Mouse (Mus musculus) lung, embryonic 14.5 days (tissue): ENCODE measurements around the gene Prr14. TPM values are rescaled to one million over a fixed set of nuclear protein-coding genes. Genes with fewer than 3 reads are reported as not detected.
"Not testable (repeated sequence)": the region's sequence is repeated elsewhere in the genome, so short reads cannot be mapped to it uniquely, and the experiment has no call there.

Experiments
- ATAC-seq: fragments of 200-750 bp; cut with Nextera tagmentation; 2 replicates; pipeline ENCODE4 v1.8.0; 2017; ENCODE audit warnings: mild to moderate bottlenecking, moderate TSS enrichment, moderate library complexity; ENCODE audit not compliant: insufficient read depth
- DNase-seq: peaks from one replicate; pipeline ENCODE4 v3.0.0-alpha.2; 2015
- H3K27ac ChIP-seq: fragments of 300-500 bp; sonication (generic); 2 replicates; pipeline ENCODE4 v1.5.1; 2014; ENCODE audit warnings: low read depth, mild to moderate bottlenecking, moderate library complexity
- H3K27me3 ChIP-seq: fragments of 300-500 bp; sonication (generic); 2 replicates; pipeline ENCODE4 v1.6.1; 2014; ENCODE audit warnings: low read length, control low read depth; ENCODE audit not compliant: insufficient read depth
- H3K36me3 ChIP-seq: fragments of 300-500 bp; sonication (generic); 2 replicates; pipeline ENCODE4 v1.6.1; 2014; ENCODE audit warnings: control low read depth; ENCODE audit not compliant: insufficient read depth
- H3K4me1 ChIP-seq: fragments of 300-500 bp; sonication (generic); 2 replicates; pipeline ENCODE4 v1.6.1; 2014; ENCODE audit warnings: antibody characterized with exemption, control low read depth; ENCODE audit not compliant: insufficient read depth
- H3K4me2 ChIP-seq: fragments of 300-500 bp; sonication (generic); 2 replicates; pipeline ENCODE4 v1.6.1; 2014; ENCODE audit warnings: mild to moderate bottlenecking
- H3K4me3 ChIP-seq: fragments of 300-500 bp; sonication (generic); 2 replicates; pipeline ENCODE4 v1.5.1; 2014; ENCODE audit warnings: low read depth, low read length
- H3K9ac ChIP-seq: fragments of 300-500 bp; sonication (generic); 2 replicates; pipeline ENCODE4 v1.6.1; 2014
- H3K9me3 ChIP-seq: fragments of 300-500 bp; sonication (generic); 2 replicates; pipeline ENCODE4 v1.6.1; 2016; ENCODE audit warnings: low read depth, low read length, control low read depth
- CTCF ChIP-seq: IDR thresholded peaks from 2 replicates; pipeline ENCODE4 v1.5.1; 2016; ENCODE audit warnings: antibody characterized with exemption, low read depth
- WGBS: fragments of 180-500 bp; shearing (Covaris S2); extraction: QIAGEN DNeasy Blood & Tissue Kit; methylation state at CpG from one replicate; pipeline ENCODE4 v1.1.7; 2014; 5-methylcytosine and 5-hydroxymethylcytosine counted together
- polyA plus RNA-seq: library from polyadenylated mRNA; unstranded; fragments of >200 nt; fragmentation: Nextera tagmentation; extraction: Ambion mirVana; gene quantifications from 2 replicates; pipeline ENCODE4 v1.2.1, GENCODE M21; 2014

Prr14 gene
- polyA plus RNA-seq, 1 experiment from 2014 or later: 44.3 TPM

DNA sequence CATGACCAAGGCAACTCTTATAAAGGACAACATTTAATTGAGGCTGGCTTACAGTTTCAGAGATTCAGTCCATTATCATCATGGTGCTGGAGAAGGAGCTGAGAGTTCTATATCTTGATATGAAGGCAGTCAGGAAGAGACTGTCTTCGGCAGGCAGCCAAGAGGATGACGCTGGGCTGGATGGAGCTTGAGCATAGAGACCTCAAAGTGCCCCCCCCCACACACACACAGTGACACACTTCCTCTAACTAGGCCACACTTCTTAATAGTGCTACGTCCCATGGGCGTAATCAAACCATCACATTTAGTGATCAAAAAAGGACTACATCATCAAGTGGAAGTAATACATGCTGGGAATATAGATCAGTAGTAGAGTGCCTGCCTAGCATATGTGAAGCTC lies 24.2 kb upstream of the Prr14 start:
- no peak for ATAC-seq
- WGBS: 83% methylated on average over 4 of the region's 4 CpGs
- H3K36me3 ChIP-seq: no peaks in the 10 kb centered on the region

DNA sequence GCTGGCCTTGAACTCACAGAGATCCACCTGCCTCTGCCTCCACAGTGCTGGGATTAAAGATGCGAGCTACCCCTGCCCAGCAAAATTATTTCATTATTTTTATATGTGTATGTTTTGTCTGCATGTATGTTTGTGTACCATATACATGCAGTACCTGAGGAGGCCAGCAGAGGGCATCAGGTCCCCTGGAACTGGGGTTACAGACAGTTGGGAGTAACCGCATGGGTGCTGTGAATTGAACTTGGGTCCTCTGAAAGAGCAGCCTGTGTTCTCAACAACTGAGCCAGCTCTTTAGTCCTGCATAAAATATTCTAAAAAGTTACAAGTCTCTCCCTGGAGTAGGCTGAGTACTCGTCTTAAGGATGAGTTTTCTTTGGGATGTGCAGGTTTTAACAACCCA lies 21.7 kb upstream of the Prr14 start:
- H3K27me3 ChIP-seq: no peaks in the 10 kb centered on the region
- WGBS: 90% methylated on average over 3 of the region's 3 CpGs
- H3K4me3 ChIP-seq: no peak overlapping the region
- TF ChIP-seq CTCF: peak; percentile 51
- H3K4me1 ChIP-seq: no peaks in the 10 kb centered on the region
- H3K9ac ChIP-seq: no peak overlapping the region
- H3K9me3 ChIP-seq: peaks cover 6% of the 10 kb centered on the region; the same call in 1 of the 2 replicates
- peak; percentile 23 for DNase-seq
- no peak overlapping the region for H3K4me2 ChIP-seq
- peaks cover 8% of the 10 kb centered on the region; the same call in 1 of the 2 replicates for H3K36me3 ChIP-seq
- H3K27ac ChIP-seq: no peak overlapping the region
- ATAC-seq: no peak

More for the DNA sequence above, 24.2 kb upstream of the Prr14 start:
- H3K27me3 ChIP-seq: no peaks in the 10 kb centered on the region
- no peak for TF ChIP-seq CTCF
- no peak overlapping the region for H3K27ac ChIP-seq
- peaks cover 6% of the 10 kb centered on the region; the same call in 1 of the 2 replicates for H3K9me3 ChIP-seq
- no peak for DNase-seq
- no peaks in the 10 kb centered on the region for H3K4me1 ChIP-seq
- H3K4me3 ChIP-seq: no peak overlapping the region
- no peak overlapping the region for H3K9ac ChIP-seq
- no peak overlapping the region for H3K4me2 ChIP-seq

DNA sequence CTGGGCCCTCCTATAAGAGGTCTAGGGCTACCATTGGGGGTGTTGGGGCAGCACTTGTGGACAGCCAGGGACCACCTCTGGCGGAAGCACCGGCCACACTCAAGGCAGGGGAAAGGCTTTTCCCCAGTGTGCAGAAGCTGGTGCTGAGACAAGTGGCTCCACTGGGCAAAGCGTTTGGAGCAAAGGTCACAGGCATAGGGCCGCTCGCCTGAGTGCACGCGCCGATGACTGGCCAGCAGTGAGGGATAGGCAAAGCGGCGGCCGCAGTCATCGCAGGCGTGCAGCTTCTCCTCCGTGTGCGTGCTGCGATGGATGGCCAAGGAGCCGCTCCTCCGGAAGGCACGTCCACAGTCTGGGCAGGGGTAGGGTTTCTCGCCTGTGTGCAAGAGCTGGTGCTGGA lies 15.4 kb upstream of the Prr14 start:
- Histone ChIP-seq H3K4me3 (no peak overlapping the region), H3K27me3 (no peaks in the 10 kb centered on the region), H3K4me1 (no peaks in the 10 kb centered on the region), H3K9ac (no peak overlapping the region), H3K36me3 (peaks cover 38% of the 10 kb centered on the region), H3K27ac (no peak overlapping the region), H3K9me3 (no peaks in the 10 kb centered on the region), H3K4me2 (no peak overlapping the region)
- TF ChIP-seq CTCF: no peak
- 89% methylated on average over 20 of the region's 20 CpGs for WGBS
- DNase-seq: no peak
- ATAC-seq: no peak

DNA sequence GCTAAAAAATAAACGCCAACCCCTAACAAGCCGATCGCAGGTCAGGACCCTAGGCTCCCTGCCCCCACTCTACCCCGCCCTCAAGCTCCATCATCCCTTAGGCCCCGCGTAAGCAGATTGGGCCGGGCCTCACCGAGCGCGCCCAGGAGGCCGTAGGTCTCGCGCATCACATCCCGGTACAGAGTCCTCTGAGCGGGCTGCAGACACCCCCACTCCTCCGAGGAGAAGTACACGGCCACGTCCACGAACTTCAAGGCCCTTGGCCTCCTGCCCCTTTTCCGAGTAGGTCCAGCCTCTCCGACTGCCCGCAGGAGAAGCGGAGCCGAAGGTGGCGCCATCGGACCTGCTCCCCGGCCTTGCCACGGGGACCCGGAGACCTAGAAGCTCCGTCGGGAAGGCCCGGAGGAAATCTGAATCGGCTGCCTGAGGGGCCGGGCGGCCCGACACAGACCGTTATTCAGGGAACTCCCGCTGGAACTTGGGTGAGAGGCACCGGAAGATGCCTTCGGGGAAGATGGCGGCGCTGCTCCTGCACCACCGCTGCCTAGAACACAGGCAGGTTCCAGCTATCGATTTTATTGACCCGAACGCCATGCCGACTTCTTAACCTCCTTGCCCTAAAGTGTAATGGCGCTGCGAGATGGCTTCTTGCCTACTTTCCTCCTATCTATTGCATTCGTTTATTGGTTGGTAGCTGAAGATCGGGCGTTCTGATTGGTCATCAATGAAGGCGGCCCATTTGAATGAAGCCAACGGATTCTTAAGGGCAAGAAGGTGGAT lies 10.7 kb upstream of the Prr14 start, which contains the start of gene Zfp689:
Gene Zfp689 (minus strand): TSS at position 638 of the 780 bp plus-strand sequence.
- Histone ChIP-seq H3K36me3 (peaks cover 37% of the 10 kb centered on the region), H3K4me2 (peak within 1 kb of the TSS; percentile 87), H3K27me3 (no peaks in the 10 kb centered on the region), H3K9me3 (no peaks in the 10 kb centered on the region), H3K4me1 (peaks cover 14% of the 10 kb centered on the region; the same call in 1 of the 2 replicates), H3K9ac (peak within 1 kb of the TSS; percentile 89), H3K27ac (peak within 1 kb of the TSS; percentile 91), H3K4me3 (peak within 1 kb of the TSS; percentile 85)
- ATAC-seq: peak; percentile 93
- peak; percentile 98 for DNase-seq
- TF ChIP-seq CTCF: 0 out of 2 replicates have a peak, but pooled peaks have one; percentile 1
- WGBS: under 1% methylated on average over 54 of the region's 54 CpGs

DNA sequence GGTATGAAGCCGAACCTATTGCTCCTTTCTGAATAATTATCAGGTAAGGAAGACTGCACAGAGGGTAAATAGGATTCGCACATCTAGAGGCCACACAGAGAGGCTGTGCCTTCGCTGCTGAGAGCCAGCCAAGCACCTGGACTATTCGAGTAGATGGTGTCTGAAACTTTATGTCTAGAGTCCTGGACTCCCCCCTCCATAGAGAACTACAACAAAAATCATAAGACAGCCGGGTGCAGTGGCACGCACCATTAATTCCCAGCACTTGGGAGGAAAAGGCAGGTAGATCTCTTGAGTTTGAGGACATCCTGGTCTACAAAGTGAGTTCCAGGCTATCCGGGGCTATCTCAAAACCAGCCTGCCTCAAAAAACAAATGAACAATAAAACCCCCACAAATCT lies 9.4 kb upstream of the Prr14 start:
- ATAC-seq (no peak), DNase-seq (no peak)
- H3K27ac ChIP-seq: peak overlapping the region; percentile 40; the same call in 1 of the 2 replicates
- TF ChIP-seq CTCF: no peak
- peaks cover 30% of the 10 kb centered on the region for H3K36me3 ChIP-seq
- no peaks in the 10 kb centered on the region for H3K9me3 ChIP-seq
- H3K4me2 ChIP-seq: peak overlapping the region; percentile 87
- WGBS: 80% methylated on average over 7 of the region's 7 CpGs
- peaks cover 14% of the 10 kb centered on the region; the same call in 1 of the 2 replicates for H3K4me1 ChIP-seq
- no peaks in the 10 kb centered on the region for H3K27me3 ChIP-seq
- peak overlapping the region; percentile 85 for H3K4me3 ChIP-seq
- peak overlapping the region; percentile 89 for H3K9ac ChIP-seq

DNA sequence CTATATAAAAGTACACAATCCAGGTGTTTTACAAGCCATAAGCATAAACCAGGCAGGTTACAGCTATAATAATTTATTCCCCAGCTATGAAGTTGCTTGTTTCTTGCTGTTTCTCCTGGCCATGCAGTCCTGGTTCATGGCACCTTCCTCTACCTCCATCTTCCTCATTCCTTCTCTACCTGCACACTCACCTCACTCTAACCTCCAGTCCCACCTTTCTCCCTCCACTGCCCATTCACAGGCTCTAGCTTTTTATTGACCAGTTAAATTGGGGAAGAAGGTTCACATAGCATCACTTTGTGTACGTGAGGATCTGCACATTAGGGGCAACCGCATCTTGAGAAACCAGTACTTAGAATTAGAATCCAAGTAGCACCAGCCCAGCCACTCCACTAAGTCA lies 6.4 kb upstream of the Prr14 start:
- ATAC-seq (no peak), DNase-seq (no peak)
- 92% methylated on average over 2 of the region's 2 CpGs for WGBS
- Histone ChIP-seq H3K4me3 (no peak overlapping the region), H3K27me3 (no peaks in the 10 kb centered on the region), H3K4me1 (peaks cover 14% of the 10 kb centered on the region; the same call in 1 of the 2 replicates), H3K9me3 (no peaks in the 10 kb centered on the region), H3K4me2 (no peak overlapping the region), H3K36me3 (peaks cover 36% of the 10 kb centered on the region), H3K9ac (no peak overlapping the region), H3K27ac (no peak overlapping the region)
- TF ChIP-seq CTCF: no peak

DNA sequence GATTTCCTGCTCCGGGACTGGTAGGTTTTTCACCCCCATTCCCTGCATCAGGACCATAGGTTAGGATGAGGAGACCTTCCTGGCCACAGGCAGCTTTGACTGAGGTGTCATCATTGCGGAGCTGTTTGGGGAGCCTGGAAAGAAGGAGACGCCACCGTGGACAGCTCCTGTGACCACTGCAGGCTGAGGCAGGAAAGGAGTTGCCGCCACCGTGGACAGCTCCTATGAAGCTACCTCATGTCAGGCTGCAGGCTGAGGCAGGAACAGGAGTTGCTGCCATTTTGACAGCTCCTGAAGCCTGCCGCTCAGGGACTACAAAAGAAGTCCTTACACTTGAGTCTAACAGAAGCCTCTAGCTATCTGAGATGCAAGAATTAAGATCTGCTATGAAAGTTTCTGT lies 4.5 kb upstream of the Prr14 start:
- no peak overlapping the region for H3K9ac ChIP-seq
- ATAC-seq (no peak), DNase-seq (no peak)
- no peak for TF ChIP-seq CTCF
- no peaks in the 10 kb centered on the region for H3K27me3 ChIP-seq
- H3K36me3 ChIP-seq: peaks cover 47% of the 10 kb centered on the region
- H3K4me3 ChIP-seq: no peak overlapping the region
- H3K9me3 ChIP-seq: no peaks in the 10 kb centered on the region
- H3K4me1 ChIP-seq: peaks cover 14% of the 10 kb centered on the region; the same call in 1 of the 2 replicates
- H3K4me2 ChIP-seq: no peak overlapping the region
- no peak overlapping the region for H3K27ac ChIP-seq
- WGBS: 87% methylated on average over 7 of the region's 7 CpGs

DNA sequence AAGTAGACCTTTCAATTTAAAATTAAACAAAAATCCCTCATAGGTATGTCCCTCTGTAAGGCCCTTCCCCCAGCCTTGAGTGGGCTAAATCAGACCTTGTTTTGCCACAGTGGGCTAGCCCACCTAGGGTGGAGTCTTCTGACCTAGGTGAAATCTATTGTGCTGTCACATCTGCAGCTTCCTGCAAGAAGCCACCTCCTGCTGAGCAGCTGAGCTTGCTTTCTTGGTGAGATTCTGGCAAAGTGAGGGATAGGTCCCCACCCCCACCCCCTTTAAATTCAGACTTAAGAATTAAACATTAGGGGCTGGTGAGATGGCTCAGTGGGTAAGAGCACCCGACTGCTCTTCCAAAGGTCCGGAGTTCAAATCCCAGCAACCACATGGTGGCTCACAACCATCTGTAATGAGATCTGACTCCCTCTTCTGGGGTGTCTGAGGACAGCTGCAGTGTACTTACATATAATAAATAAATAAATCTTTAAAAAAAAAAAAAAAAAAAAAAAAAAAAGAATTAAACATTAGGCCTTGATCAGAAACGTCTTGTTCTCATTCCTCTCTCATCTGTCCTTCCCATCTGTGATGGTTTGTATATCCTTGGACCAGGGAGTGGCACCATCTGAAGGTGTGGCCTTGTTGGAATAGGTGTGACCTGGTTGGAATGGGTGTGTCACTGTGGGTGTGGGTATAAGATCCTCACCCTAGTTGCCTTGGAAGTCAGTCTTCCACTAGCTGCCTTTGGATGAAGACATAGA lies 864 bp upstream of the Prr14 start:
- not testable (repeated sequence) for ATAC-seq, H3K9me3 ChIP-seq, H3K27me3 ChIP-seq, H3K4me1 ChIP-seq, H3K27ac ChIP-seq, DNase-seq, H3K9ac ChIP-seq, H3K4me3 ChIP-seq, H3K4me2 ChIP-seq
- 85% methylated on average over 3 of the region's 3 CpGs for WGBS
- peaks cover 55% of the 10 kb centered on the region for H3K36me3 ChIP-seq
